Mouse (Mus musculus) mature B cell (primary cell): ENCODE results near the gene Riok2.
"Not testable (repeated sequence)": the region's sequence is repeated elsewhere in the genome, so short reads cannot be mapped to it uniquely, and the experiment has no call there.

Experiments
- in situ Hi-C: fragments of 300-500 bp; cut with MboI; formaldehyde crosslinking; loops from 2 replicates; pipeline ENCODE4 v1.14.3; 2019

Riok2 gene

GRCm38 (mm10) chr17:17373918-17374910 is at the start of gene Riok2:
TSS of gene Riok2 (plus strand) at chr17:17374309.
- in situ Hi-C loops, result no loop called here

GRCm38 (mm10) chr17:17326022-17326421 is 48.1 kb upstream of the Riok2 start:
- in situ Hi-C loops, result not testable (repeated sequence)

DNA sequence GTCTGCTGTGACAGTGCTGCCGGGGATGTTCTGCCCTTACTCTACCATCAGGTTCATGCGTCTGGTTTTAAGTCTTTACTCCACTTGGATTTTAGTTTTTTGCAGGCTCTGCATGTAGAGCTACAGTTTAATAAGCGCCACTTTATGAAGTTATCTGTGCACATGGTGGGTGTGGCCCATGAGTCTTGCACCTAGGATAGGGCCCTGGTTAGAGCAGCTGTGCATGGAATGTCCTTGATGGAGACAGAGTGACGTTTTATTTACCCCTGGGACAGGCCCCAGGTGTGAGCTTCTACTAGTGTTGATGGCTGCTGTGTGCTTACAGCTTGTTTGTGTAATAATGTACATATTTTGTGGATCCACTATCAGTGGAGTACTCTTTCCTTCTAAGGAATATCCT is 47.5 kb upstream of the Riok2 start:
- in situ Hi-C loops, result no loop called here

DNA sequence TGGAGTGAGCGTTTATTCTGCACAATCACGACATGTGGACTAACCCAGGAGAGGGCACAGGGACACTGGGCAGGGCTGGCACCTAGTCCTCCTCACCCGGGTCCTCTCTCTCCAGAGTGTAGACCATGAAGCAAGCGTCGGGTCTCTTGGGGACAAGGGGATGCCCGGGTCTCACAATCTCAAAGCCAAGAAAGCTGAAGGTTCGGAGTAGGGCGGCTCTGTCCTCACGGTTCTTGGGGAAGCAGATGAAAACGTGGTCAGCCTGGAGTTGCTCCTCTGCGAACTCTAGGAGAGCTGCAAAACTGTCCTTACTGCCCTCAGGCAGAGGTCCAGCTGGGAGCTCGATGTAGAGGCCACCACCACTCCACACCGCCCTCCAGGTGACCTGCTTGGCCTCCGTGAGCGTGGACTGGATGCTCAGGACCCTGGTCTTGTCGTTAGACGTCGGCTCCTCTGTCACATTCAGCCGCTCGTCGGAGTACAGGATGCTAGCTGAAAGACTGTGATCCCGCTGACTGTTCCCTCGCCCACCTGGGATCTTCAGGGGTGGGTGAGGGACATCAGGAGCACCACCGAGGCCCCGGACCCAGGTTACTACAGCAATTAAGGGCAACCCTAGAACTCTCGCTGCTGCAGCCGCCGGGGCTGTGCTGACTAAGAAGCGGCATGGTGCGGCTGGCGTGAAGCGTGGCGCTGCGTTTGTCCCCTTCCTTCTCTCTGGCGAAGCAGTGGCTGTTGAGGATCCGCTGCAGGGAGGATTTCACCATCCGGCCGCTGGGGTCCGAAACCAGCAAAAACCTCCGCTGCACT is 28.5 kb upstream of the Riok2 start:
- in situ Hi-C loops, result not testable (repeated sequence)

- in situ Hi-C loops, result not testable (repeated sequence)
Measured at GRCm38 (mm10) chr17:17346281-17346680, 27.8 kb upstream of the Riok2 start.

DNA sequence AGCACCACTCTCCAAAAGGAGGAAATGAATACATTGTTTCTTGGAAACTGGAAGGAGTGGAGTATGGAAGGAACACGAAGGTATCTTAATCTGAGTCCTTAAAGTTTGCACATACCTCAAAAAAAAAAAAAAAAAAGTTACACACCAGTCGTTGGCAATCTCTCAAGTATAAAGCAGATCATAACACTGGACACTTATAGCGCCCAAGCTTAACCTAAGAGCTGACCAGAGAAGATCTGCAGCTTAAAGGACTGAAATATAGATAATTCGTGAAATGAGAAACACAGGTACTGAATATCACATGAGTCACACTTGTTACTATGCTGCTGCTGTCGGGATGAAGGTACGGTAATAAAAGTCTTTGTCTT is 575 bp upstream of the Riok2 start:
- in situ Hi-C loops, result no loop called here

- in situ Hi-C loops, result no loop called here
Measured at GRCm38 (mm10) chr17:17375581-17375980, 1.5 kb downstream of the Riok2 start.

GRCm38 (mm10) chr17:17383703-17384102 is 9.6 kb downstream of the Riok2 start:
- in situ Hi-C loops, result no loop called here

- in situ Hi-C loops, result no loop called here
Measured at GRCm38 (mm10) chr17:17384502-17384901, 10.4 kb downstream of the Riok2 start.

GRCm38 (mm10) chr17:17386117-17386516 is 12.0 kb downstream of the Riok2 start:
- in situ Hi-C loops, result no loop called here

GRCm38 (mm10) chr17:17391823-17392222 is 17.7 kb downstream of the Riok2 start:
- in situ Hi-C loops, result loop anchor here (5.0 kb wide), 1 partner anchor 255 kb away; no protein-coding TSS in a partner anchor

DNA sequence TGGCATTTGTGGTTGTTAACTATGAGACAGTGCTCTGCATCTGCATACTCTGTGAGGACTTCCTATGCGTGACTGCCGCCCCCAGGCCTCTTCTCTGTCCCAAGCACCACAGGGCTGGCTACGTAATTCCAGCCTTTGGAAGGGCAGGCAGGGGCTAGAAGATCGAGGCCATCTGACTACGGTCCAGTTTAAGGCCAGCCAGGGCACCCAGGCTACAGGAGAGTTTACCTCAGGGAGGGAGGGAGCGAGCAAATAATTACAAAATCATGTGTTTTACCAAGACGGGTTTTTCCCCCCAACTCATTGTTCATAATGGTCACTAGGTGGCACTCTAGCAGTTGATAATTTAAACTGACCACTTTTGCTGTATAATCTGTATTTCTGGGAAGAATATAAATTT is 18.8 kb downstream of the Riok2 start:
- in situ Hi-C loops, result loop anchor here (5.0 kb wide), 1 partner anchor 254 kb away; no protein-coding TSS in a partner anchor

DNA sequence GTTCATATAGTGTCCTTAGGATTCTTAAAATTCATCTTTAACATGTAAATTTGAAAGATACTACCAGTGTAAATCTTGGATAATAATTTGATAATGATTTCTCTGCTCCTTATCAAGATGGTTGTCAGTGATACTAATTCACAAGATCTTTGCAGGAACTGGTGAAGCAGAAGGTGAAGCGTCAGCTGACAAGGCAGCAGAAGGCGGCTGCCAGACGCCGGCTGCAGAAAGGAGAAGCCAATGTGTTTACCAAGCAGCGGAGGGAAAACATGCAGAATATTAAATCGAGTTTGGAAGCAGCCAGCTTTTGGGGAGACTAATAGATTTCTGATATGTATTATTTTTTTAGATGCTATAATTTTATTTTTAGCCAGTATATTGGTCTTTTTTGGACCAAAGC is 19.2 kb downstream of the Riok2 start:
- in situ Hi-C loops, result loop anchor here (5.0 kb wide), 1 partner anchor 254 kb away; no protein-coding TSS in a partner anchor

- in situ Hi-C loops, result loop anchor here (5.0 kb wide), 1 partner anchor 253 kb away; no protein-coding TSS in a partner anchor
Measured at GRCm38 (mm10) chr17:17394336-17394735, 20.2 kb downstream of the Riok2 start.

- in situ Hi-C loops, result no loop called here
Measured at GRCm38 (mm10) chr17:17396869-17397268, 22.8 kb downstream of the Riok2 start.

- in situ Hi-C loops, result no loop called here
Measured at GRCm38 (mm10) chr17:17398664-17399063, 24.6 kb downstream of the Riok2 start.

GRCm38 (mm10) chr17:17402222-17403004 is 28.3 kb downstream of the Riok2 start, which contains the start of gene Lix1:
TSS of gene Lix1 (plus strand) at chr17:17402672.
- in situ Hi-C loops, result no loop called here

DNA sequence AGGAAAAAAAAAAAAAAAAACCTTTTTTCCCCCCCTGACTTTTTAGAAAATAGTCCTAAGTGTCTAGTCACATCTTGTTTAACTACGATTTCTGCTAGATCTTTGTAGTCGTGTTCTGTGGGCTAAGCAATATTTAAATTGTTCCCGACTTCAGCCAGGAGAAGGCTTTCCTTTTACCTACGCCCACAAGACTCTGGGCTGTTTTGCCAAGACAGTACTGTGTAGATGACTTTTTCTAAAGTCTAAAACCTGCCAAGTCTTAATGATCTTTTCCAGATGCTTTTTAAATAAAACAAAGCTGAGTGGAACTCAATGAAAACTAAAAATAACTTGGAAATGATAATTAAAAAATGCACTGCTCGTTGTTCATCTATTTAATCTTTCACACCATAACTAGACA is 28.9 kb downstream of the Riok2 start:
- in situ Hi-C loops, result no loop called here

DNA sequence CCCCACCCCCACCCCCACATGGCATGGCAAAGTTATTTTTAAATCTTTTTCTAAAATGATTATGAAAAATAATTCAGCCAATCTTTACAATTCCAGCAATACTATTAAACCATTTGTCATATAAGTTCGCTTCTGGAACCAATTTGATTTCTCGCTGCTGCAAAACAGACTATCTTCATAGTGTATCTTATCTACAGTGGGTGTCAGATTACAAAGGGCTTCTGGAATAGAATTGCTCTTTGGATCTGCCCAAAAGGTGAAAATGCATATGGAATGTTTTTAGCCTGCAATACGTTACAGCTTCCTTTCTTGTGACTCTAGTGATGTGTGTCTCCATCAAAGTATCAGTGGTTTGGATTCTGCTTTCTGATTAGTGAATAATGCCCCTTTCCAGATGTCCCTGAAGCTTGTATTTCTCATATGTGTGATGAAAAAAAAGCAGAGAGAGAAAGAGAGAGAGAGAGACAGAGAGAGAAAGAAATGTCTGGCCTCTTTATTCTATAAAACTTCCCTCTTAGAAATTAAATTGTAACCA is 29.5 kb downstream of the Riok2 start:
- in situ Hi-C loops, result no loop called here

DNA sequence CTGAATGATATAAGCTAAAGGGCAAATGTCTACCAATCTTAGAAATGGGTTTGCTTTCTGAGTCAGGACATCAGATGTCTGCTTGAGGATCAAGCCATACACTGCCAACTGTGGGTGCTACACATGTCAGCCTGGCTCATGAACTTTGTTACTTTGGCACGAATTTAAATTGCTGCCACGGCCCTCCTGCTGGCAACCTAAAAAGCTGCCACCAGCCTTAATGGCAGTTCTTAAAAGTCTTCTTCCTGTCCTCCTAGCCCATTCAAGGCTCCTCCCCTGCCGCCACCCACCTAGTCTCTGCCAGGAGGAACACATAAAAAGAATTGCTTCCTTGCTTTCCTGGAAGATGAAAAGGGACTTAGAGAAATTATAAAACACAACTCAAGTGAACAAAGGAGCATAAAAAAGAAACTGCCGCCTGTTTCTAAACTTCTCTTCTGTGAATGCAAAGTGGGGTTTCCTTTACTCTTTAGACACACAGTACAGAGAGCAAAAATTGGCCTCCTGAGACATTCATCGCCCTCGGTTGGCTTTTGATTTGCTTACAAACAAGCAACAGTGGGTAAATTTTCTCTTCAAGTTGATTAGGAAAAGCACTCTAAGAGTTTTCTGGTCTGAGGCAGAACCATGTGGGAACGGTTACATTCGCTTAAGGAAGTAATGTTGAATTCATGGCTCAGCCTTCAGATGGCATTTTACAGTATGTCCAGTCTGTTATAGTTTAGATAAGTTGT is 30.9 kb downstream of the Riok2 start:
- in situ Hi-C loops, result no loop called here

DNA sequence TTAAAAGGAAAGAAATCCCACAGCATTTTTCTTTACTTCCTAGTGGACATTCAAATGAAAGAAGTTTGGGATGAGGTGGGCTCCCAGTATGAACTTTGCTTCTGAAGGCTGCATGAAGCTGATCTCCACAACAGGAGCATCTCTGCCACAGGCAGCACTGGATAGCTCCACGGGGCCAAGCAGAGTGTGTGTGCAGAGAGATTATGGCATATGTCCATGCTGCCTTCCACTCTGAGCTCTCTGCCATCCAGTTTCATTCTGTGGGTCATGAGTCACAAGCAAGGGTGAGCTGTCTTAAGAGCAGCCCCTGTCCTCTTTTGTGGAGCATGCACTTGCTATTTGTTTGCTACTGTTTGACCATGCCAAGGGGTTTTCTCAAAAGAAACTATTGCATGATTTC is 31.5 kb downstream of the Riok2 start:
- in situ Hi-C loops, result no loop called here
